In genomic region chr5:106464336-106465128, GRCm38 (mm10) we compare ENCODE assay signal across 12 mouse cellular contexts. TPM values are rescaled to one million over a fixed set of nuclear protein-coding genes. Genes with fewer than 3 reads are reported as not detected.
A peak's percentile ranks its signal among the peaks of the same experiment; 100 is the strongest.
DNase-seq lines count a peak whose midpoint lies in the region; ATAC-seq lines count a peak whose summit lies in the region.
"Had no signal": no experiment of that assay in that cellular context is flagged by ENCODE, and none has a peak within 500 bp of the region (broad histone marks: within the 10 kb centered on the region; RNA-seq: fewer than 3 reads in every experiment).

No protein-coding gene starts in this region.

- no peaks in the 10 kb centered on the region for H3K36me3 ChIP-seq in neural tube, embryonic 15.5 days
- H3K36me3 ChIP-seq in embryonic facial prominence, embryonic 11.5 days (replicated peaks; ENCODE audit: control insufficient read depth, insufficient read depth, low read depth, low read length): no peaks in the 10 kb centered on the region
- H3K36me3 ChIP-seq in midbrain, embryonic 10.5 days: no peaks in the 10 kb centered on the region
- H3K36me3 ChIP-seq: embryonic facial prominence, embryonic 12.5 days had no signal

- no peaks in the 10 kb centered on the region for H3K9me3 ChIP-seq in neural tube, embryonic 15.5 days (replicated peaks)
- H3K9me3 ChIP-seq in embryonic facial prominence, embryonic 11.5 days (replicated peaks; ENCODE audit: control insufficient read depth, low read length): no peaks in the 10 kb centered on the region
- no peaks in the 10 kb centered on the region for H3K9me3 ChIP-seq in midbrain, embryonic 10.5 days (replicated peaks)
- H3K9me3 ChIP-seq: embryonic facial prominence, embryonic 12.5 days had no signal

- 0 out of 2 replicates have a peak, but pooled peaks cover 6% of the 10 kb centered on the region for H3K4me1 ChIP-seq in neural tube, embryonic 15.5 days
- H3K4me1 ChIP-seq in embryonic facial prominence, embryonic 11.5 days (ENCODE audit: control insufficient read depth, insufficient read depth, low read length): no peaks in the 10 kb centered on the region
- peaks cover 83% of the 10 kb centered on the region for H3K4me1 ChIP-seq in midbrain, embryonic 10.5 days
- H3K4me1 ChIP-seq: embryonic facial prominence, embryonic 12.5 days had no signal

- WGBS in neural tube, embryonic 15.5 days: under 1% methylated on average over 24 of the region's 24 CpGs
- under 1% methylated on average over 24 of the region's 24 CpGs for WGBS in embryonic facial prominence, embryonic 11.5 days
- 1% methylated on average over 24 of the region's 24 CpGs for WGBS in midbrain, embryonic 10.5 days

- peak; percentile 49 for DNase-seq in neural tube, embryonic 10.5 days (ENCODE audit: extremely low spot score, low spot score)
- DNase-seq in embryonic facial prominence, embryonic 11.5 days (ENCODE audit: low spot score): peak; percentile 21
- DNase-seq in midbrain, embryonic 10.5 days (ENCODE audit: low spot score): peak; percentile 49
- no peak for DNase-seq in ovary, postnatal 14 days (ENCODE audit: low spot score)
- no peak for DNase-seq in left cerebral cortex, adult 9 months (ENCODE audit: low spot score in 2 of 2)
- no peak for DNase-seq in urinary bladder, postnatal 36 days (ENCODE audit: low spot score in 2 of 2)
- DNase-seq: kidney, postnatal 10 days had no signal

- H3K27ac ChIP-seq in neural tube, embryonic 15.5 days (replicated peaks): no peak overlapping the region
- no peak overlapping the region for H3K27ac ChIP-seq in embryonic facial prominence, embryonic 11.5 days (replicated peaks; ENCODE audit: low read depth, low read length)
- peak overlapping the region; percentile 77 for H3K27ac ChIP-seq in midbrain, embryonic 10.5 days (replicated peaks)
- H3K27ac ChIP-seq: embryonic facial prominence, embryonic 12.5 days had no signal

- ATAC-seq in neural tube, embryonic 15.5 days (ENCODE audit: low FRiP score): no peak
- ATAC-seq in embryonic facial prominence, embryonic 11.5 days (replicated peaks; ENCODE audit: insufficient number of reproducible peaks, low FRiP score, low TSS enrichment, low read depth): no peak

- no peak overlapping the region for H3K4me2 ChIP-seq in neural tube, embryonic 15.5 days
- H3K4me2 ChIP-seq in embryonic facial prominence, embryonic 11.5 days (ENCODE audit: low read depth, low read length): no peak overlapping the region
- H3K4me2 ChIP-seq: embryonic facial prominence, embryonic 12.5 days; liver, embryonic 11.5 days had no signal

- H3K27me3 ChIP-seq in neural tube, embryonic 15.5 days (replicated peaks): peaks cover 97% of the 10 kb centered on the region
- peaks cover 80% of the 10 kb centered on the region for H3K27me3 ChIP-seq in embryonic facial prominence, embryonic 11.5 days (ENCODE audit: control insufficient read depth, insufficient read depth, low read length)
- peaks cover 100% of the 10 kb centered on the region for H3K27me3 ChIP-seq in midbrain, embryonic 10.5 days (ENCODE audit: low read depth, poor library complexity, severe bottlenecking)

- no peak overlapping the region for H3K4me3 ChIP-seq in neural tube, embryonic 15.5 days (replicated peaks)
- no peak overlapping the region for H3K4me3 ChIP-seq in embryonic facial prominence, embryonic 11.5 days (ENCODE audit: low read depth, low read length)
- peak overlapping the region; percentile 39 for H3K4me3 ChIP-seq in midbrain, embryonic 10.5 days
- H3K4me3 ChIP-seq: embryonic facial prominence, embryonic 12.5 days; myocyte had no signal

- H3K9ac ChIP-seq in neural tube, embryonic 15.5 days (replicated peaks): no peak overlapping the region
- no peak overlapping the region for H3K9ac ChIP-seq in embryonic facial prominence, embryonic 11.5 days (replicated peaks; ENCODE audit: low read length)
- H3K9ac ChIP-seq: embryonic facial prominence, embryonic 12.5 days had no signal

RNA-seq across cellular contexts. Expression of gene Barhl2, which starts 6.6 kb away (rescaled TPM):
- polyA plus RNA-seq in neural tube, embryonic 15.5 days (2015; fragmentation: Nextera tagmentation; extraction: Ambion mirVana): 1.5 and 1.8 TPM in 2 replicates
- 0.08 TPM in 2 replicates for polyA plus RNA-seq in embryonic facial prominence, embryonic 11.5 days (2014; fragmentation: Nextera tagmentation; extraction: Ambion mirVana)
- polyA plus RNA-seq in midbrain, embryonic 10.5 days (2016; fragmentation: Nextera tagmentation; extraction: Ambion mirVana): 4.4 and 5.3 TPM in 2 replicates
- polyA plus RNA-seq: embryonic facial prominence, embryonic 12.5 days; liver, embryonic 11.5 days; myocyte; spleen, adult 2 months had no signal

Comparison
In these comparisons a context has a peak if more than half of its experiments do, and no peak if none do; other contexts are left out.
1. DNase-seq: peak in neural tube, embryonic 10.5 days (single experiment), embryonic facial prominence, embryonic 11.5 days (single experiment) and midbrain, embryonic 10.5 days (single experiment); none in ovary, postnatal 14 days (single experiment), left cerebral cortex, adult 9 months (0 of 2) and urinary bladder, postnatal 36 days (0 of 2).